Mouse (Mus musculus) NIH3T3 (cell line): ENCODE results near the gene Ptrh2.
"Not testable (repeated sequence)": the region's sequence is repeated elsewhere in the genome, so short reads cannot be mapped to it uniquely, and the experiment has no call there.

Source experiments
- DNase-seq: peaks from one replicate; pipeline ENCODE4 v3.0.0-alpha.2; 2012; ENCODE audit warnings: low read depth

The Ptrh2 gene

DNA sequence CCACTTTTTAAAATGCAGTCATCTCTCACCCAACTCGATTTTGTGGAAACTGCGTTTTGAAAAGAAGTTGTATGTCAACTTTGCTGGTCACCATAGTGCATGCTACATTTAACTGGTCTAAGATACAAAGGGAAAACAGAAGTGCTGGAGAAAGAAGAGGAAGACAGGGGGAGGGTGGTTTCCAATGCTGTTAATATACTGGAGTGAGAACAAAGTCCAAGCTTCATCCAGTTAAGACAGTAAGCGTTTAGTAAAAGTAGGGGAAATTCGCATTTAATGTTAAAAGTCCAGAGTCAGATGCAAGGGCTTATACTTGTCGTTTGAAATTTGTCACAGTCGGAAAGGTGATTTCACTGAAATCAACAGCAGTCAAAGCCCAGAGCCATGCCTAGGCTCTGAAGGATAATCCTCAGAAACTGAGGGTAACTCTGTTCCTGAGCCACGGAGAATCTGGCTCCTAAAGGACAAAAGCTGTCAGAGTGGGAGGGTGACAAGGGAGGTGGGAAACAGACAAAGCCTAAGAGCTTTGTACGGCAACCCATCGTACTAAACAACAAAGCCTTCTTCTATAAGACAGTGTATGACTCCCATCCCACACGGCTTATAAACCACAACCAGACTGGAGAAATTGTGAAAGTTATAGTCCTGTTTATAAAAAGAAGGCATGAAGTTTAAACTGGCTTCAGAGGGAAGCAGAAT, 50.6 kb downstream of the Ptrh2 start:
- DNase-seq = no peak

- DNase-seq = no peak
These were observed 51.2 kb downstream of the Ptrh2 start for GRCm38 (mm10) chr11:86734993-86735392.

DNA sequence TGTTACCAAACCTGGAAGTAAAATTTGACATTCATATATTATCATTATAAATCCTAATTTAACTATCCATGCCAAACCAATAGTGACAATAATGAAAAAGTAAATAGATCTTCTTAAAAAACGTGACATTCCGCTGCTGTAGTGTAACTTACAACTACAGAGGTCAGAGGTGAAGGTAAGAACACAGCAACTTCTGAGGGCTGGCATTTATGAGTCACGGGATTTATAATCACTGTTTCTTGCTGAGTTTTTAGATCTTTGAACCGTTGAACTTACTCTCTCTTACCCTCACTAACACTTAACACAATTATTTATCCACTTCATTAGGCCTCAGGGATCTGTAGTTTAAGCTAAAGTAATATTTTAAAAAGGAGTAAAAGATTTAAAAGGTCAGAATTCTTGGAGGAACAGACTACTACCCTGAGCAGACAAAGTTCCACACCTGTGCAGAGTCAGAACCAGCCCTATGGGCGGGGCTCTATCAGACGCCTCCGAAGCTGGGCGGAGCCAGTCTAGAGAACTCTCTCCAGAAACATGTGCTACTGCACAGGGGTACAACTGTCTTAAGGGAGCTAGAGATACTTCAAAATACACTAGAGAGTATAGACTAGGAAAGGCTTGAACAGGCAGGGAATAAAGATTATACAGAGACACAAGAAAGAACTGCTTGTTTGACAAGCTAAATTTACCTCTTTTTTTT, 53.7 kb downstream of the Ptrh2 start:
- DNase-seq = no peak

DNA sequence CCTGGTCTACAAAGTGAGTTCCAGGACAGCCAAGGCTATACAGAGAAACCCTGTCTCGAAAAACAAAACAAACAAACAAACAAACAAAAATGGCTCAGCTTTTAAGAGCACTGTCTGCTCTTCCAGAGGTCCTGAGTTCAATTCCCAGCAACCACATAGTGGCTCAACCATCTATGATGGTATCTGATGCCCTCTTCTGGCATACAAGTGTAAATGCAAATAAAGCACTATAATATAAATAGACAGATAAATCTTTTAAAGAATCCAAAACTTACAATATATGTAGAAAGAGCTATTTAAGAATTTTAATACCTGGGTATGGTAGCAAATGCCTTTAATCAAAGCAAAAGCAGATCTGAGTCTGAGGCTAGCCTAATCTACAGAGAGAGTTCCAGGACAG, 54.5 kb downstream of the Ptrh2 start:
- DNase-seq = not testable (repeated sequence)

DNA sequence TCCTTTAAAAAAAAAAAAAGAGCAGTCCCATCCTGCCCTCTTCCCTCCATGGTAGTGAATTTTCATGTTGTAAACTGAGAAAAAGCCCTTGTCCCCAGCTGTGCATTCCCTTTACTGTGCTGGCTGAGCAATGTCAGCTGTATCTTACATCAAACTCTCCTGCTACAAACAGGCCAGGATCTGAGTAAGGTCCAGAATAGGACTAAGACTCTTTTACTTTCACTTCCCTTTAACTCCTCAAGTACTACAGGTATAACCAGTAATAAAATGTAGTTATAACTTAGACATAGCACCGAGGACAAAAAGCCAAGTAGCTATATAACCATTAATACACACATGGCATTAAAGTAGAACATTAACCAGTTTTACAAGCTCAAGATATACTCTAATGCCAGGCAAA, 55.2 kb downstream of the Ptrh2 start:
- DNase-seq = no peak

- DNase-seq = no peak
These were observed 55.7 kb downstream of the Ptrh2 start for GRCm38 (mm10) chr11:86739470-86739869.

DNA sequence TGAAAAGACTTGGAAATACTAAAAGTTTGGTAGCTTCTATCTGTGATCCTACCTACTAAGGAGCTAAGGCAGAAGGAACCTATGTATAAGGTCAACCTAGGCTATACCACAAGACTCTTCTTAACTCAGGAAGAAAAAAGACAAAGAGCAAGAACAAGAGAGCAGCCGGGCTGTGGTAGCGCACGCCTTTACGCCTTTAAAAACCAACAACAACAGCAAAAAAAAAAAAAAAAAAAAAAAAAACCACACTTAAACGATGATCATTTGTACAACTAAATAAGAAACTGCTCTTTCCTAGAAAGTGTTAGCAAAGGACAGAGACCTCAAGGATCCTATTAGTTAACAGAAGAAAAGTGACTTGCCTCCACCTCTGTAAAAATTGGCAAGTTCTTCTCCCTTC, 57.7 kb downstream of the Ptrh2 start:
- DNase-seq = no peak
